Mouse (Mus musculus) stomach, postnatal 0 days (tissue): ENCODE data around the gene Avpi1. TPM values are rescaled to one million over a fixed set of nuclear protein-coding genes. Genes with fewer than 3 reads are reported as not detected.
A peak's percentile ranks its signal among the peaks of the same experiment; 100 is the strongest.

Experiments
- ATAC-seq: fragments of 200-750 bp; cut with Nextera tagmentation; 2 replicates; pipeline ENCODE4 v1.8.0; 2017; ENCODE audit not compliant: low FRiP score, low TSS enrichment
- DNase-seq: peaks from one replicate; pipeline ENCODE4 v3.0.0-alpha.2; 2016; ENCODE audit warnings: low spot score
- H3K27ac ChIP-seq: fragments of 300-500 bp; sonication (generic); replicated peaks from 2 replicates; pipeline ENCODE4 v1.5.1; 2014; ENCODE audit warnings: mild to moderate bottlenecking, control low read depth
- H3K27me3 ChIP-seq: fragments of 300-500 bp; sonication (generic); 2 replicates; pipeline ENCODE4 v1.6.1; 2014; ENCODE audit warnings: low read length; ENCODE audit not compliant: control insufficient read depth, insufficient read depth
- H3K36me3 ChIP-seq: fragments of 300-500 bp; sonication (generic); 2 replicates; pipeline ENCODE4 v1.6.1; 2014; ENCODE audit warnings: low read length, mixed read lengths; ENCODE audit not compliant: control insufficient read depth, insufficient read depth
- H3K4me1 ChIP-seq: fragments of 300-500 bp; sonication (generic); replicated peaks from 2 replicates; pipeline ENCODE4 v1.6.1; 2014; ENCODE audit warnings: antibody characterized with exemption; ENCODE audit not compliant: control insufficient read depth, insufficient read depth
- H3K4me2 ChIP-seq: fragments of 300-500 bp; sonication (generic); replicated peaks from 2 replicates; pipeline ENCODE4 v1.6.1; 2014; ENCODE audit warnings: low read depth, mild to moderate bottlenecking, control low read depth, moderate library complexity
- H3K4me3 ChIP-seq: fragments of 300-500 bp; sonication (generic); 2 replicates; pipeline ENCODE4 v1.5.1; 2014; ENCODE audit warnings: low read depth, low read length, control low read depth
- H3K9ac ChIP-seq: fragments of 300-500 bp; sonication (generic); 2 replicates; pipeline ENCODE4 v1.6.1; 2014; ENCODE audit warnings: mild to moderate bottlenecking, low read length, control low read depth, mixed read lengths
- H3K9me3 ChIP-seq: fragments of 300-500 bp; sonication (generic); 2 replicates; pipeline ENCODE4 v1.6.1; 2016; ENCODE audit warnings: low read length; ENCODE audit not compliant: control insufficient read depth
- CTCF ChIP-seq: IDR thresholded peaks from 2 replicates; pipeline ENCODE4 v1.5.1; 2016; ENCODE audit warnings: antibody characterized with exemption, low read depth, mild to moderate bottlenecking, moderate library complexity
- EP300 ChIP-seq: optimal IDR thresholded peaks from 2 replicates; pipeline ENCODE3; 2016; ENCODE audit warnings: antibody characterized with exemption
- WGBS: fragments of 180-500 bp; shearing (Covaris S2); extraction: QIAGEN DNeasy Blood & Tissue Kit; methylation state at CpG from one replicate; pipeline ENCODE4 v1.1.7; 2014; 5-methylcytosine and 5-hydroxymethylcytosine counted together
- polyA plus RNA-seq: library from polyadenylated mRNA; unstranded; fragments of >200 nt; fragmentation: Nextera tagmentation; extraction: Ambion mirVana; gene quantifications from 2 replicates; pipeline ENCODE4 v1.2.1, GENCODE M21; 2015

The Avpi1 gene
- polyA plus RNA-seq, 1 experiment from 2014 or later, result 108 TPM

GRCm38 (mm10) chr19:42126219-42126605, 2.6 kb downstream of the Avpi1 start:
- Histone ChIP-seq H3K27me3 (no peaks in the 10 kb centered on the region), H3K4me2 (no peak overlapping the region; the same call in 1 of the 2 replicates), H3K4me1 (peaks cover 4% of the 10 kb centered on the region; the same call in 1 of the 2 replicates), H3K9me3 (no peaks in the 10 kb centered on the region), H3K36me3 (peaks cover 9% of the 10 kb centered on the region), H3K4me3 (no peak overlapping the region), H3K9ac (no peak overlapping the region; the same call in 1 of the 2 replicates), H3K27ac (peak overlapping the region; percentile 80)
- 84% methylated on average over 6 of the region's 6 CpGs for WGBS
- ATAC-seq (no peak), DNase-seq (peak; percentile 23)
- TF ChIP-seq EP300 (no peak), CTCF (no peak)

- Histone ChIP-seq H3K4me2 (no peak overlapping the region), H3K27me3 (no peaks in the 10 kb centered on the region), H3K4me3 (no peak overlapping the region), H3K27ac (peak overlapping the region; percentile 80; the same call in 1 of the 2 replicates), H3K4me1 (peaks cover 4% of the 10 kb centered on the region; the same call in 1 of the 2 replicates), H3K36me3 (peaks cover 14% of the 10 kb centered on the region), H3K9me3 (no peaks in the 10 kb centered on the region), H3K9ac (no peak overlapping the region)
- no peak for DNase-seq
- WGBS, result 69% methylated on average over 11 of the region's 11 CpGs
- ATAC-seq, result no peak
- TF ChIP-seq EP300 (no peak), CTCF (no peak)
Measured at GRCm38 (mm10) chr19:42125501-42126218, 3.2 kb downstream of the Avpi1 start.

GRCm38 (mm10) chr19:42124684-42125083, 4.2 kb downstream of the Avpi1 start:
- Histone ChIP-seq H3K4me1 (0 out of 2 replicates have a peak, but pooled peaks cover 2% of the 10 kb centered on the region), H3K27me3 (no peaks in the 10 kb centered on the region), H3K27ac (no peak overlapping the region), H3K9me3 (no peaks in the 10 kb centered on the region), H3K4me2 (no peak overlapping the region), H3K9ac (no peak overlapping the region), H3K36me3 (peaks cover 22% of the 10 kb centered on the region), H3K4me3 (no peak overlapping the region)
- WGBS, result 83% methylated on average over 13 of the region's 13 CpGs
- TF ChIP-seq CTCF, result no peak
- TF ChIP-seq EP300, result no peak
- DNase-seq (no peak), ATAC-seq (no peak)

- Histone ChIP-seq H3K4me2 (no peak overlapping the region), H3K4me3 (no peak overlapping the region), H3K27me3 (no peaks in the 10 kb centered on the region), H3K27ac (no peak overlapping the region), H3K36me3 (peaks cover 24% of the 10 kb centered on the region), H3K9ac (no peak overlapping the region), H3K4me1 (no peaks in the 10 kb centered on the region), H3K9me3 (no peaks in the 10 kb centered on the region)
- ATAC-seq (peak; percentile 33; the same call in 1 of the 2 replicates), DNase-seq (peak; percentile 31)
- TF ChIP-seq CTCF (no peak), EP300 (no peak)
- 74% methylated on average over 8 of the region's 8 CpGs for WGBS
Measured at GRCm38 (mm10) chr19:42120451-42120850, 8.4 kb downstream of the Avpi1 start.

GRCm38 (mm10) chr19:42118596-42118995, 10.3 kb downstream of the Avpi1 start:
- peak; percentile 60 for DNase-seq
- H3K27me3 ChIP-seq, result no peaks in the 10 kb centered on the region
- peak; percentile 81 for ATAC-seq
- peaks cover 19% of the 10 kb centered on the region for H3K36me3 ChIP-seq
- H3K4me3 ChIP-seq, result no peak overlapping the region
- H3K4me1 ChIP-seq, result no peaks in the 10 kb centered on the region
- no peak overlapping the region for H3K9ac ChIP-seq
- WGBS, result 70% methylated on average over 5 of the region's 5 CpGs
- TF ChIP-seq EP300 (no peak), CTCF (no peak)
- H3K9me3 ChIP-seq, result no peaks in the 10 kb centered on the region
- no peak overlapping the region for H3K4me2 ChIP-seq
- H3K27ac ChIP-seq, result no peak overlapping the region

- peak; percentile 14; the same call in 1 of the 2 replicates for ATAC-seq
- TF ChIP-seq CTCF, result no peak
- no peak for TF ChIP-seq EP300
- H3K4me2 ChIP-seq, result no peak overlapping the region
- no peak overlapping the region for H3K27ac ChIP-seq
- peaks cover 19% of the 10 kb centered on the region for H3K36me3 ChIP-seq
- 90% methylated on average over 9 of the region's 9 CpGs for WGBS
- no peaks in the 10 kb centered on the region for H3K9me3 ChIP-seq
- H3K9ac ChIP-seq, result no peak overlapping the region
- no peaks in the 10 kb centered on the region for H3K4me1 ChIP-seq
- no peak for DNase-seq
- no peak overlapping the region for H3K4me3 ChIP-seq
- no peaks in the 10 kb centered on the region for H3K27me3 ChIP-seq
Measured at GRCm38 (mm10) chr19:42118142-42118541, 10.7 kb downstream of the Avpi1 start.
